Mouse (Mus musculus) lung, postnatal 0 days (tissue): ENCODE data around the gene Gcm2. TPM values are rescaled to one million over a fixed set of nuclear protein-coding genes. Genes with fewer than 3 reads are reported as not detected.

ENCODE experiments used
- ATAC-seq: fragments of 200-750 bp; cut with Nextera tagmentation; 2 replicates; pipeline ENCODE4 v1.8.0; 2017; ENCODE audit warnings: moderate library complexity
- DNase-seq: peaks from one replicate; pipeline ENCODE4 v3.0.0-alpha.2; 2016; ENCODE audit warnings: low spot score
- H3K27ac ChIP-seq: fragments of 300-500 bp; sonication (generic); 2 replicates; pipeline ENCODE4 v1.5.1; 2014; ENCODE audit warnings: antibody characterized with exemption, mild to moderate bottlenecking, low read length, mixed read lengths
- H3K27me3 ChIP-seq: fragments of 300-500 bp; sonication (generic); replicated peaks from 2 replicates; pipeline ENCODE4 v1.6.1; 2014; ENCODE audit warnings: low read length, mixed read lengths; ENCODE audit not compliant: insufficient read depth
- H3K36me3 ChIP-seq: fragments of 300-500 bp; sonication (generic); 2 replicates; pipeline ENCODE4 v1.6.1; 2014; ENCODE audit warnings: low read length, mixed read lengths; ENCODE audit not compliant: insufficient read depth
- H3K4me1 ChIP-seq: fragments of 300-500 bp; sonication (generic); 2 replicates; pipeline ENCODE4 v1.6.1; 2014; ENCODE audit warnings: antibody characterized with exemption, low read depth, low read length, mixed read lengths; ENCODE audit not compliant: insufficient read depth
- H3K4me2 ChIP-seq: fragments of 300-500 bp; sonication (generic); replicated peaks from 2 replicates; pipeline ENCODE4 v1.6.1; 2014; ENCODE audit warnings: low read depth, mild to moderate bottlenecking, low read length, moderate library complexity, mixed read lengths
- H3K4me3 ChIP-seq: fragments of 300-500 bp; sonication (generic); 2 replicates; pipeline ENCODE4 v1.5.1; 2014; ENCODE audit warnings: low read depth, low read length
- H3K9ac ChIP-seq: fragments of 300-500 bp; sonication (generic); replicated peaks from 2 replicates; pipeline ENCODE4 v1.6.1; 2014; ENCODE audit warnings: low read depth, mild to moderate bottlenecking
- H3K9me3 ChIP-seq: fragments of 300-500 bp; sonication (generic); 2 replicates; pipeline ENCODE4 v1.6.1; 2016; ENCODE audit warnings: low read length, mixed read lengths
- CTCF ChIP-seq: IDR thresholded peaks from 2 replicates; pipeline ENCODE4 v1.5.1; 2016; ENCODE audit warnings: antibody characterized with exemption, mild to moderate bottlenecking
- EP300 ChIP-seq: IDR thresholded peaks from 2 replicates; pipeline ENCODE4 v1.6.1; 2016; ENCODE audit warnings: antibody characterized with exemption, mild to moderate bottlenecking, control low read depth
- WGBS: fragments of 180-500 bp; shearing (Covaris S2); extraction: QIAGEN DNeasy Blood & Tissue Kit; methylation state at CpG from one replicate; pipeline ENCODE4 v1.1.7; 2014; 5-methylcytosine and 5-hydroxymethylcytosine counted together
- polyA plus RNA-seq: library from polyadenylated mRNA; unstranded; fragments of >200 nt; fragmentation: Nextera tagmentation; extraction: Ambion mirVana; gene quantifications from 2 replicates; pipeline ENCODE4 v1.2.1, GENCODE M21; 2015

Gcm2 gene
- polyA plus RNA-seq, 1 experiment from 2014 or later, result not detected

DNA sequence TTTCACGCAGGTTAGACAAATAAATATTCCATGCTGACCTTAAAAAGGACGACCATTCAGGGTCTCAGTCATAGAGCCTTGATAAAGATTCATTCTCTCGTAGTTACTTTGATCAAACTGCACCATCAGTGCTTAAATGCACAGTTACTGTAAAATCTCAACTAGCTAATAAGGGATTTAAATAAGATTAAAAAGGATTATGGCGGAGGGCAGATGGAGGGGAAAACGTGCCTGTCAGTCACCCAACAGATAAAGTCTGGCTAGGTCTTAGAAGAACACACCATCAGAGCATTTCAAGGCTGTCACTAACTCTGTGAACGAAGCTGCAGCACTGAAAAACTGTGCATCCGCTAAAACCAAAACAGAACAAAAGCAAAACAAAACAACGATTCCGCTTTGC lies 32.9 kb downstream of the Gcm2 start:
- 59% methylated on average over 9 of the region's 9 CpGs for WGBS
- DNase-seq, result no peak
- Histone ChIP-seq H3K36me3 (no peaks in the 10 kb centered on the region), H3K9me3 (no peaks in the 10 kb centered on the region), H3K4me1 (no peaks in the 10 kb centered on the region), H3K27ac (no peak overlapping the region), H3K9ac (no peak overlapping the region), H3K4me2 (no peak overlapping the region), H3K4me3 (no peak overlapping the region), H3K27me3 (0 out of 2 replicates have a peak, but pooled peaks cover 5% of the 10 kb centered on the region)
- TF ChIP-seq EP300, result no peak
- TF ChIP-seq CTCF, result no peak
- no peak for ATAC-seq

- H3K4me2 ChIP-seq, result no peak overlapping the region
- no peaks in the 10 kb centered on the region for H3K9me3 ChIP-seq
- peak; percentile 15 for DNase-seq
- H3K4me1 ChIP-seq, result no peaks in the 10 kb centered on the region
- no peaks in the 10 kb centered on the region for H3K36me3 ChIP-seq
- H3K9ac ChIP-seq, result no peak overlapping the region
- no peak overlapping the region for H3K27ac ChIP-seq
- WGBS, result 78% methylated on average over 5 of the region's 5 CpGs
- H3K27me3 ChIP-seq, result no peaks in the 10 kb centered on the region
- TF ChIP-seq CTCF, result no peak
- no peak for TF ChIP-seq EP300
- H3K4me3 ChIP-seq, result no peak overlapping the region
- no peak for ATAC-seq
Measured at GRCm38 (mm10) chr13:41073819-41074218, 37.0 kb downstream of the Gcm2 start.

GRCm38 (mm10) chr13:41071617-41072016 lies 39.2 kb downstream of the Gcm2 start:
- no peak overlapping the region for H3K27ac ChIP-seq
- ATAC-seq (no peak), DNase-seq (no peak)
- H3K4me1 ChIP-seq, result no peaks in the 10 kb centered on the region
- no peaks in the 10 kb centered on the region for H3K27me3 ChIP-seq
- no peak overlapping the region for H3K9ac ChIP-seq
- H3K4me3 ChIP-seq, result no peak overlapping the region
- H3K4me2 ChIP-seq, result no peak overlapping the region
- H3K9me3 ChIP-seq, result no peaks in the 10 kb centered on the region
- TF ChIP-seq CTCF (no peak), EP300 (no peak)
- H3K36me3 ChIP-seq, result no peaks in the 10 kb centered on the region
- WGBS, result 87% methylated on average over 11 of the region's 11 CpGs

DNA sequence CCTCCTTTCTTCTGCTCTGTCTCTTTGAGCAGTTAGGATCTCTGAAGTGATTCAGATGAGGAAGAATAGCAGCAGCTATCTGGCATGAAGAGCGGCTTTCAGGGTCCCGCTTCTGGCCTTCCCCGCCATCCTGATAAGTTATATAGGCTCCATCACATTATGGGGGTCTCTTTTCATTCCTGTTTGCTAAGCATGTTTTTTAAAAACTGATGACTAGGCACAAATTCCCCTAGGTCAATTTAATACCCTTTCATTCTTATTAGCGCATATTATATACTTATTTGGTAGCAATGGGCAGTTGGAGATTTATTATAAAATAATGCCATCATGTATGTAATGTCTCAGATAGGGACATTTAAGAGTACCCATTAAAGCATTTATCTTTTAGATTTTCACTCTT lies 43.2 kb downstream of the Gcm2 start:
- DNase-seq, result no peak
- no peaks in the 10 kb centered on the region for H3K9me3 ChIP-seq
- no peak for TF ChIP-seq EP300
- TF ChIP-seq CTCF, result no peak
- no peaks in the 10 kb centered on the region for H3K27me3 ChIP-seq
- WGBS, result 94% methylated on average over 4 of the region's 4 CpGs
- no peak overlapping the region for H3K4me3 ChIP-seq
- H3K4me2 ChIP-seq, result no peak overlapping the region
- no peak for ATAC-seq
- no peaks in the 10 kb centered on the region for H3K4me1 ChIP-seq
- no peaks in the 10 kb centered on the region for H3K36me3 ChIP-seq
- no peak overlapping the region for H3K27ac ChIP-seq
- no peak overlapping the region for H3K9ac ChIP-seq

DNA sequence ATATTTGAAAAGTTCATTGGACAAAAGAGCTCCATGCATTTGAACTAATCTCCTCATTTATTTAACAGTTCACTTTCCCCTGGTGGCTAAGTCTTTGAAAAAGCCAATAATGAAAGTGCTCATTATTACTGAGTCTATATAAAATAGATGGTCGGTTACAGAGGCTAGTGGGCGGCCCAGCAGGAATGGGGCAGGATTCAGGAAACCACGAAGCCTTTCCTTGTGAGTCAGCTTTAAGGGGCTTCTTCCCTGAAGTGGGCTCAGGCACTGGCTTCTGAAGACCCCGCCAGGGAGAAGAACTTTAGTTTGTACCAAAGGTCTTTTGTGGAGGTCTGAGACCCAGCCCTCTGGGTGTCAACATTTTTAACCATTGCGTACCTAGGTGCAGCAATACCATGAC lies 58.9 kb downstream of the Gcm2 start:
- ATAC-seq (no peak), DNase-seq (no peak)
- Histone ChIP-seq H3K4me1 (no peaks in the 10 kb centered on the region), H3K27ac (no peak overlapping the region), H3K27me3 (no peaks in the 10 kb centered on the region), H3K36me3 (no peaks in the 10 kb centered on the region), H3K9ac (no peak overlapping the region), H3K9me3 (no peaks in the 10 kb centered on the region), H3K4me3 (no peak overlapping the region), H3K4me2 (no peak overlapping the region)
- TF ChIP-seq EP300, result no peak
- no peak for TF ChIP-seq CTCF
- 75% methylated on average over 5 of the region's 5 CpGs for WGBS

Other genes starting within 250 kb of the Gcm2 start
- 56.9 and 62.6 TPM in 2 replicates for gene Pak1ip1, start 110.0 kb downstream of the Gcm2 start, polyA plus RNA-seq
- 207 and 219 TPM in 2 replicates for gene Tmem14c, start 94.7 kb downstream of the Gcm2 start, polyA plus RNA-seq
- gene Mak, start 31.3 kb downstream of the Gcm2 start, polyA plus RNA-seq, result 2.6 and 2.8 TPM in 2 replicates
- gene Sycp2l, start 3.3 kb upstream of the Gcm2 start, polyA plus RNA-seq, result not detected in 2 replicates
- gene Elovl2, start 109.4 kb upstream of the Gcm2 start, polyA plus RNA-seq, result 0.39 TPM in 2 replicates
- gene Smim13, start 138.8 kb upstream of the Gcm2 start, polyA plus RNA-seq, result 8.2 and 9.0 TPM in 2 replicates
- gene Gm17364, start 162.9 kb upstream of the Gcm2 start, polyA plus RNA-seq, result not detected in 2 replicates